Mouse (Mus musculus) MEL (cell line): ENCODE data around the gene Dspp. TPM values are rescaled to one million over a fixed set of nuclear protein-coding genes. Genes with fewer than 3 reads are reported as not detected.

ENCODE experiments used
- DNase-seq: peaks from one replicate; pipeline ENCODE4 v3.0.0; 2011; ENCODE audit warnings: low read depth, low spot score
- H3K27ac ChIP-seq: 2 replicates; pipeline ENCODE4 v1.5.1; 2012; ENCODE audit warnings: low read depth, mild to moderate bottlenecking, control low read depth, low read length, moderate library complexity; ENCODE audit not compliant: control insufficient read depth
- H3K27me3 ChIP-seq, 2 experiments: fragments of 150-350 bp in 1 of 2; sonication (generic) in 1 of 2; 2 replicates each; pipeline ENCODE4 v1.6.1; 2012; ENCODE audit warnings: low read length in 2 of 2, mild to moderate bottlenecking in 2 of 2, improper control_type of control experiment in 1 of 2, moderate library complexity in 1 of 2; ENCODE audit not compliant: insufficient read depth in 2 of 2, control insufficient read depth in 1 of 2
- H3K36me3 ChIP-seq, 2 experiments: 2 replicates each; pipeline ENCODE4 v1.6.1; 2012 to 2014; ENCODE audit warnings: low read length in 2 of 2, improper control_type of control experiment in 1 of 2, inconsistent platforms in 1 of 2, mild to moderate bottlenecking in 1 of 2; ENCODE audit not compliant: insufficient read depth in 2 of 2, control insufficient read depth in 1 of 2
- H3K4me1 ChIP-seq, 2 experiments: fragments of 150-350 bp in 1 of 2; sonication (generic) in 1 of 2; 2 replicates each; pipeline ENCODE4 v1.6.1; 2012; ENCODE audit warnings: low read length in 2 of 2, improper control_type of control experiment in 1 of 2, mild to moderate bottlenecking in 1 of 2; ENCODE audit not compliant: insufficient read depth in 2 of 2, control insufficient read depth in 1 of 2
- H3K4me3 ChIP-seq, 2 experiments: fragments of 150-350 bp in 1 of 2; sonication (generic) in 1 of 2; 2 replicates each; pipeline ENCODE4 v1.5.1; 2012; ENCODE audit warnings: low read depth in 2 of 2, low read length in 2 of 2, mild to moderate bottlenecking in 2 of 2, moderate library complexity in 2 of 2, control low read depth in 1 of 2, improper control_type of control experiment in 1 of 2; ENCODE audit not compliant: control insufficient read depth in 1 of 2, insufficient read depth in 1 of 2
- H3K79me2 ChIP-seq: 2 replicates; pipeline ENCODE4 v1.6.1; 2012; ENCODE audit warnings: mild to moderate bottlenecking, low read length, moderate library complexity; ENCODE audit not compliant: control insufficient read depth, poor library complexity, insufficient read depth
- H3K9ac ChIP-seq: 2 replicates; pipeline ENCODE4 v1.6.1; 2012; ENCODE audit warnings: low read depth, mild to moderate bottlenecking, control low read depth, low read length, moderate library complexity; ENCODE audit not compliant: control insufficient read depth, poor library complexity, severe bottlenecking
- H3K9me3 ChIP-seq: fragments of 150-350 bp; sonication (generic); replicated peaks from 2 replicates; pipeline ENCODE4 v1.6.1; 2012; ENCODE audit warnings: mild to moderate bottlenecking, low read length, improper control_type of control experiment, moderate library complexity; ENCODE audit not compliant: insufficient read depth
- BHLHE40 ChIP-seq: IDR thresholded peaks from 2 replicates; pipeline ENCODE4 v1.6.1; 2012; ENCODE audit warnings: low read depth, mild to moderate bottlenecking, inconsistent platforms, low read length, improper control_type of control experiment, borderline replicate concordance
- CTCF ChIP-seq, 3 experiments: IDR thresholded peaks in 2 of 3; conservative IDR thresholded peaks in 1 of 3; 2 replicates each; pipeline ENCODE4 v1.5.1; 2011 to 2012; ENCODE audit warnings: low read length in 3 of 3, low read depth in 2 of 3, mild to moderate bottlenecking in 2 of 3, improper control_type of control experiment in 1 of 3, inconsistent platforms in 1 of 3, mixed read lengths in 1 of 3, moderate library complexity in 1 of 3; ENCODE audit not compliant: control insufficient read depth in 1 of 3, insufficient read depth in 1 of 3, poor library complexity in 1 of 3, severe bottlenecking in 1 of 3
- E2F4 ChIP-seq: IDR thresholded peaks from 2 replicates; pipeline ENCODE4 v1.6.1; 2011; ENCODE audit warnings: low read depth, low read length, improper control_type of control experiment, borderline replicate concordance
- ELF1 ChIP-seq: IDR thresholded peaks from 2 replicates; pipeline ENCODE4 v1.6.1; 2014; ENCODE audit warnings: low read depth, mild to moderate bottlenecking, inconsistent platforms, low read length, improper control_type of control experiment, moderate library complexity
- EP300 ChIP-seq, 2 experiments: IDR thresholded peaks; 2 replicates each; pipeline ENCODE4 v1.6.1; 2011; ENCODE audit warnings: improper control_type of control experiment in 2 of 2, low read length in 2 of 2, low read depth in 1 of 2, mild to moderate bottlenecking in 1 of 2
- ETS1 ChIP-seq: IDR thresholded peaks from 2 replicates; pipeline ENCODE4 v1.6.1; 2012; ENCODE audit warnings: low read depth, mild to moderate bottlenecking, inconsistent platforms, low read length, improper control_type of control experiment, moderate library complexity
- GABPA ChIP-seq: IDR thresholded peaks from 2 replicates; pipeline ENCODE4 v1.6.1; 2012; ENCODE audit warnings: low read depth, mild to moderate bottlenecking, inconsistent platforms, low read length, improper control_type of control experiment, moderate library complexity
- GATA1 ChIP-seq: IDR thresholded peaks from 2 replicates; pipeline ENCODE4 v1.6.1; 2011; ENCODE audit warnings: low read depth, low read length, improper control_type of control experiment
- JUND ChIP-seq: IDR thresholded peaks from 2 replicates; pipeline ENCODE4 v1.6.1; 2011; ENCODE audit warnings: low read depth, mild to moderate bottlenecking, improper control_type of control experiment, low read length
- KAT2A ChIP-seq: conservative IDR thresholded peaks from 2 replicates; pipeline ENCODE4 v1.6.1; 2012; ENCODE audit warnings: low read depth, low read length, improper control_type of control experiment, inconsistent platforms
- MAX ChIP-seq: IDR thresholded peaks from 2 replicates; pipeline ENCODE4 v1.6.1; 2011; ENCODE audit warnings: low read length, improper control_type of control experiment
- MAZ ChIP-seq: IDR thresholded peaks from 2 replicates; pipeline ENCODE4 v1.6.1; 2012; ENCODE audit warnings: low read depth, mild to moderate bottlenecking, inconsistent platforms, low read length, improper control_type of control experiment
- MXI1 ChIP-seq: IDR thresholded peaks from 2 replicates; pipeline ENCODE4 v1.6.1; 2011; ENCODE audit warnings: mild to moderate bottlenecking, low read depth, low read length, improper control_type of control experiment
- MYB ChIP-seq: IDR thresholded peaks from 2 replicates; pipeline ENCODE4 v1.6.1; 2011; ENCODE audit warnings: mild to moderate bottlenecking, low read depth, low read length, improper control_type of control experiment
- NRF1 ChIP-seq: IDR thresholded peaks from 2 replicates; pipeline ENCODE4 v1.6.1; 2014; ENCODE audit warnings: low read depth, mild to moderate bottlenecking, inconsistent platforms, low read length, improper control_type of control experiment, moderate library complexity; ENCODE audit not compliant: poor library complexity, insufficient read depth, severe bottlenecking
- POLR2AphosphoS2 ChIP-seq: IDR thresholded peaks from 2 replicates; pipeline ENCODE4 v1.6.1; 2011; ENCODE audit warnings: low read length, improper control_type of control experiment
- POLR2AphosphoS5 ChIP-seq: IDR thresholded peaks from 2 replicates; pipeline ENCODE4 v1.6.1; 2012; ENCODE audit warnings: low read depth, borderline replicate concordance, mild to moderate bottlenecking, inconsistent platforms, low read length, moderate library complexity, mixed read lengths
- RAD21 ChIP-seq: IDR thresholded peaks from 2 replicates; pipeline ENCODE4 v1.6.1; 2011; ENCODE audit warnings: mild to moderate bottlenecking, low read depth, low read length, improper control_type of control experiment
- RCOR1 ChIP-seq: IDR thresholded peaks from 2 replicates; pipeline ENCODE4 v1.6.1; 2012; ENCODE audit warnings: low read depth, mild to moderate bottlenecking, inconsistent platforms, low read length, improper control_type of control experiment
- SMC3 ChIP-seq: IDR thresholded peaks from 2 replicates; pipeline ENCODE4 v1.6.1; 2011; ENCODE audit warnings: low read depth, low read length, improper control_type of control experiment
- TAL1 ChIP-seq: IDR thresholded peaks from 2 replicates; pipeline ENCODE4 v1.6.1; 2012; ENCODE audit warnings: mild to moderate bottlenecking, inconsistent platforms, low read length, moderate library complexity, mixed read lengths
- TBP ChIP-seq: IDR thresholded peaks from 2 replicates; pipeline ENCODE4 v1.8.0; 2011; ENCODE audit warnings: low read depth, low read length, improper control_type of control experiment
- UBTF ChIP-seq: IDR thresholded peaks from 2 replicates; pipeline ENCODE4 v1.6.1; 2012; ENCODE audit warnings: low read depth, mild to moderate bottlenecking, inconsistent platforms, low read length, improper control_type of control experiment, moderate library complexity, borderline replicate concordance; ENCODE audit not compliant: insufficient read depth
- USF2 ChIP-seq, 2 experiments: IDR thresholded peaks; 2 replicates each; pipeline ENCODE4 v1.6.1; 2011 to 2012; ENCODE audit warnings: improper control_type of control experiment in 2 of 2, low read length in 2 of 2, borderline replicate concordance in 1 of 2, inconsistent platforms in 1 of 2, low read depth in 1 of 2, mild to moderate bottlenecking in 1 of 2; ENCODE audit not compliant: insufficient read depth in 1 of 2
- ZC3H11A ChIP-seq: IDR thresholded peaks from 2 replicates; pipeline ENCODE4 v1.6.1; 2012; ENCODE audit warnings: low read depth, mild to moderate bottlenecking, inconsistent platforms, low read length, improper control_type of control experiment
- ZKSCAN1 ChIP-seq: IDR thresholded peaks from 2 replicates; pipeline ENCODE4 v1.6.1; 2012; ENCODE audit warnings: low read depth, mild to moderate bottlenecking, inconsistent platforms, low read length, improper control_type of control experiment, moderate library complexity
- ZNF384 ChIP-seq: IDR thresholded peaks from 2 replicates; pipeline ENCODE4 v1.6.1; 2012; ENCODE audit warnings: low read depth, mild to moderate bottlenecking, inconsistent platforms, low read length, improper control_type of control experiment
- polyA plus RNA-seq, 2 experiments: library from polyadenylated mRNA; stranded (reverse) in 1 of 2; unstranded in 1 of 2; fragments of >175 nt in 1 of 2; fragments of >200 nt in 1 of 2; gene quantifications; 2 replicates each; pipeline versions ENCODE4 v1.2.1 to v1.2.4; 2012; ENCODE audit warnings: low replicate concordance in 2 of 2, low read depth in 1 of 2; ENCODE audit not compliant: insufficient read length in 2 of 2, insufficient read depth in 1 of 2, missing spikeins in 1 of 2
- total RNA-seq: library from RNA; depleted of rRNA; stranded (reverse); fragments of 300-350 nt; gene quantifications from 2 replicates; pipeline ENCODE4 v1.2.3, GENCODE M21; 2012

Gene Dspp
- total and polyA plus RNA-seq, 3 experiments: not detected

DNA sequence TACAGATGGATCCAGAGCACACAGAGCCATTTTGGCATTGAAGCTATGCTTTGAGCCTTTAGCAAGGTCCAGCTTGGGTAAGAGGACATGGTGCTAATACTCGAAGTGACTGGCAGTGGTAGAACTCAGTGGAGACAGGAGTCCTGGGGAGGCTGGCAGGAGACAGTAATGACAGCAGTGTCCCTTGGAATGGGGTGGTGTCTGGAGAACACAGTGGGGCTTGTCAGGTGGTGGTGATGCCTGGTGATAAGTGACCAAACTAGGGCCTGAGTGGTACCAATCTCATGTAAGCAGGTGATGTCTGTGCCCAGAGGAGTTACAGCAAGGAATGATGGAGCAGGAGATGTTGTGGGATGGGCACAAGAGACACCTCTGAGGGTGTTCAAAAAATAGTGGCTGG lies 43.2 kb upstream of the Dspp start:
- DNase-seq: no peak
- Histone ChIP-seq H3K27me3 (peaks cover 0 to 2% of the 10 kb centered on the region in 2 experiments; a peak in 2 of 4 replicates), H3K9me3 (no peaks in the 10 kb centered on the region), H3K79me2 (no peaks in the 10 kb centered on the region), H3K9ac (no peak overlapping the region), H3K4me1 (no peaks in the 10 kb centered on the region), H3K4me3 (no peak overlapping the region), H3K36me3 (no peaks in the 10 kb centered on the region), H3K27ac (no peak overlapping the region)
- TF ChIP-seq ZC3H11A: no peak
- TF ChIP-seq BHLHE40: no peak
- no peak for TF ChIP-seq SMC3
- TF ChIP-seq ELF1: no peak
- no peak for TF ChIP-seq JUND
- no peak for TF ChIP-seq MAZ
- TF ChIP-seq E2F4: no peak
- no peak for TF ChIP-seq KAT2A
- no peak for TF ChIP-seq TAL1
- no peak for TF ChIP-seq ZKSCAN1
- no peak for TF ChIP-seq RAD21

DNA sequence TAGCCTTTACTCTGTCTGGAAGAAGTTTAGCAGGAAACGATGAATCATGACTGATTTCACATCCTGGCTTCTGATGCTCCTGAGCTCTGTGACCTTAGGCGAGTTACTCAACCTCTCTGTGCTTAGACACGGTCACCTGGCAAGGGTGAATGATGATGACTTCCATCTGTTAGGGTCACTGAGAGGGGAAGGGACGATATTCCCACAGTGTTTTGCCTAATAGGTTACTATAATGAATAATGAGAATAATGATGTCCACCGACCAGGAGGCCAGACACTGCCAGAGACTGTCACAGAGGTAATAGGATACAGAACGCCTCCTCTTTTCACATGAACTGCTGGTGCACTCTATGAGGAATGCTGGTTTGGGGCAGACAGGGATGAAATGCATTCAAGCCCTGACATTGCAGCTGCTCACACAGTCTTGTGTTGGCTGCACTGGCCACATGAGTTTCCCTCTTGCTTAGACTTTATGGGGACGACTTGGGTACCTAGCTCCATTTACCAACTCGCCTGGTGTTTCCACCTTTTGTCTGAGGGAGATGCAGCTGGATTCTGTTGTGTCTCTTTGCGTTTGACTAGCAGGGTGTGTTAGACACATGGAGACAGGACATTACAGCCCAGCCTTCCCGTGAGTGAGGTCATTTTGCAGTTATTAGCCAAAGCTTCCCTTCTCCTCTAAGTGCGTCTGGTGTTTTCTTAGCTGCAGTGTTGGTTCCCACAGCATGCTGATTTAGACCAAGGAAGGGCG lies 42.1 kb upstream of the Dspp start:
- no peak overlapping the region for H3K27ac ChIP-seq
- H3K9ac ChIP-seq: no peak overlapping the region
- H3K79me2 ChIP-seq: no peaks in the 10 kb centered on the region
- H3K9me3 ChIP-seq: no peaks in the 10 kb centered on the region
- no peaks in the 10 kb centered on the region for H3K4me1 ChIP-seq
- DNase-seq: no peak
- no peak for TF ChIP-seq GABPA
- TF ChIP-seq MXI1: no peak
- no peak for TF ChIP-seq MAX
- TF ChIP-seq ZNF384: no peak
- TF ChIP-seq EP300 (IDR thresholded peaks at IDR 0.05; ENCODE audit: low read depth in 1 of 2, low read length in 2 of 2): no peak
- no peak for TF ChIP-seq ELF1
- no peak for TF ChIP-seq ETS1
- TF ChIP-seq POLR2AphosphoS5: no peak
- no peak for TF ChIP-seq CTCF (IDR thresholded peaks at IDR 0.05 in 2 of 3, conservative IDR thresholded peaks at IDR 0.05 in 1 of 3; ENCODE audit: control insufficient read depth in 1 of 3, insufficient read depth in 1 of 3, low read depth in 2 of 3, low read length in 3 of 3, poor library complexity in 1 of 3, severe bottlenecking in 1 of 3)
- TF ChIP-seq NRF1: no peak
- no peak for TF ChIP-seq BHLHE40
- TF ChIP-seq MYB: no peak
- no peak for TF ChIP-seq KAT2A
- TF ChIP-seq POLR2AphosphoS2: no peak
- TF ChIP-seq USF2 (IDR thresholded peaks at IDR 0.05; ENCODE audit: borderline replicate concordance in 1 of 2, insufficient read depth in 1 of 2, low read depth in 1 of 2, low read length in 2 of 2): no peak
- no peak for TF ChIP-seq MAZ
- TF ChIP-seq GATA1: no peak
- no peak for TF ChIP-seq UBTF
- no peak for TF ChIP-seq RCOR1
- no peak for TF ChIP-seq TBP
- H3K4me3 ChIP-seq: no peak overlapping the region
- H3K27me3 ChIP-seq: peaks cover 0 to 2% of the 10 kb centered on the region in 2 experiments; a peak in 2 of 4 replicates
- H3K36me3 ChIP-seq: no peaks in the 10 kb centered on the region
